Mouse (Mus musculus): ENCODE measurements around the gene Fibp. TPM values are rescaled to one million over a fixed set of nuclear protein-coding genes. Genes with fewer than 3 reads are reported as not detected.

The Fibp gene
- polyA plus RNA-seq, 2 experiments: 22.9 to 30.6 TPM

DNA sequence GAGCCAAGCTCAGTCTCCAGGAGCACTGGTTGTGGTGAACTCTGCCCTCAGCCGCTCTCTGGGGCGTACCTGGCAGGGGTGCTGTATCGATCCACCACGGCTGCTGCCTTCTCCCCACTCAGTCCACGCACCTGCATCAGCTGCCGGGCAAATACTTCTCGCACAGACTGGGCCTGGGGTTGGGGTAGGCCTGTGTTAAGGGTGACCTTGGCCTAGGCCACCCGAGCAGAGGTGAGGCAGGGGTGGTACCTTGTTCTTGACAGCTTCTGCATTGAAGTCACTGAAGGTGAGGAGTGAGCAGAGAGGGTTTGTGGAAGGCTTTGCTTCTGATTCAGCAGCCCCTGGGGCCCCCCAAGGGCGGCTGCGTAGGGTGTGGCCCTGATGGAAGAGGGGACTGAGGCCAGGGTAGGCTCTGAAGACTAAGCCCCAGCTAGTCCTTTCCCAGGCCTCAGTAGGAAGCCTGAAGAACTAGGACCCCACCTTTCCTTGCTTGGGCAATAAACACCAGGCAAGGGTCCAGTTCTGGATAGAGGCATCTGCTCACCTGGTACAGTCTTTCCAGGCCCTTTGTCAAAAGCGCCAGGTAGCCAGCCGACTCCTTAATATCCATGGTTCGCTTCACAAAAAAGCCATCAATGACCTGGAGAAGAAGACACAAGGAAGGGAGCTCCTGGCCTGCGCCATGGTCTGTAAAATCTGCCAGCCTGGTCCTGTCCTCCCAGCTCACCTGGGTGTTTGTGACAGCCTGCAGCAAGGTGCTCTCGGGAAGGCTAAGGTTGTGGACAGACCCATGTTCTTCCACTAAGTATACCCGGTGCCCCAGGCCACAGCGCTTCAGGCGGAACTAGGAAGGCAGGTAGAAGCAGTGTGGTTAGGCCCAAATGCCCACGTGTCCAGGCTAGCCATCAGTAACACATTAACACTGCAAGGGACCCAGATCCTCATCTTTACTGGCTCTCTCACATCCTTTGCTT, 23.3 kb downstream of the Fibp start:
- DNase-seq (ENCODE audit: low read depth in 3 of 3, low spot score in 3 of 3) (no peak), ATAC-seq (ENCODE audit: insufficient read depth) (no peak)
- Histone ChIP-seq H3K4me2 (ENCODE audit: low read depth) (no peak overlapping the region), H3K36me3 (replicated peaks; ENCODE audit: control insufficient read depth, insufficient read depth, low read depth) (peaks cover 3% of the 10 kb centered on the region), H3K27ac (no peak overlapping the region), H3K4me1 (replicated peaks; ENCODE audit: control insufficient read depth in 2 of 2, insufficient read depth in 2 of 2, low read length in 1 of 2) (peaks cover 11% of the 10 kb centered on the region in 2 experiments), H3K4me3 (ENCODE audit: insufficient read depth in 1 of 2, low read depth in 2 of 2, low read length in 2 of 2) (no peak overlapping the region), H3K27me3 (ENCODE audit: control insufficient read depth, insufficient read depth, low read length) (no peaks in the 10 kb centered on the region), H3K9me3 (ENCODE audit: control insufficient read depth, low read length) (no peaks in the 10 kb centered on the region), H3K9ac (replicated peaks) (no peak overlapping the region)
- WGBS (ENCODE audit: insufficient replicate concordance): 79% methylated on average over 19 of the region's 19 CpGs
- TF ChIP-seq EP300 (IDR thresholded peaks at IDR 0.05; ENCODE audit: low read depth) (no peak), CTCF (IDR thresholded peaks at IDR 0.05; ENCODE audit: low read depth) (no peak)

GRCm38 (mm10) chr19:5484496-5484895, 24.1 kb downstream of the Fibp start:
- Histone ChIP-seq H3K4me1 (replicated peaks; ENCODE audit: control insufficient read depth in 2 of 2, insufficient read depth in 2 of 2, low read length in 1 of 2) (peaks cover 12 to 17% of the 10 kb centered on the region in 2 experiments), H3K9me3 (ENCODE audit: control insufficient read depth, low read length) (no peaks in the 10 kb centered on the region), H3K27ac (no peak overlapping the region), H3K9ac (replicated peaks) (no peak overlapping the region), H3K4me3 (ENCODE audit: insufficient read depth in 1 of 2, low read depth in 2 of 2, low read length in 2 of 2) (no peak overlapping the region), H3K27me3 (ENCODE audit: control insufficient read depth, insufficient read depth, low read length) (no peaks in the 10 kb centered on the region), H3K4me2 (ENCODE audit: low read depth) (no peak overlapping the region), H3K36me3 (replicated peaks; ENCODE audit: control insufficient read depth, insufficient read depth, low read depth) (peaks cover 3% of the 10 kb centered on the region)
- ATAC-seq (ENCODE audit: insufficient read depth): no peak
- DNase-seq (ENCODE audit: low read depth in 3 of 3, low spot score in 3 of 3): no peak
- TF ChIP-seq EP300 (IDR thresholded peaks at IDR 0.05; ENCODE audit: low read depth): no peak
- TF ChIP-seq CTCF (IDR thresholded peaks at IDR 0.05; ENCODE audit: low read depth): no peak
- WGBS (ENCODE audit: insufficient replicate concordance): 78% methylated on average over 5 of the region's 5 CpGs

DNA sequence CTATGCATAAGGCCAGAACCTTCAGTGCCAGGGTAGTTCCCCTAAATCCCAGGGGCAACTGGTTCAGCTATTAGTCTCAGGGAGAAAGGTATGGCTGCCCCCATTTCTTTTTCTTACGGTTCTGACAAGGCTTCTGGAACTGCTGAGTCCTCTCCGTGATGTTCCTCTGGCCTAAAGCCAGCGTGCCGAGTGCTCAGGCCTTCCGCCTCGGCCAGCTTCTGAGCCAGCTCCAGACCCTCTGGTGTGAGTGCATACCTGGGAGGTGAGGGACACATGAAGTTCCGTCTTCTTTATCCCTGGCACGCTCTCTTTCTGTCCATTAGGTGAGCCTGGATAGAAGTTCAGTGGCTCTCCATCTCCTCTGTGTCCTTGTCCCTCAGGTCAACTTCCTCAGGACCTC, 25.0 kb downstream of the Fibp start:
- Histone ChIP-seq H3K9me3 (ENCODE audit: control insufficient read depth, low read length) (no peaks in the 10 kb centered on the region), H3K36me3 (replicated peaks; ENCODE audit: control insufficient read depth, insufficient read depth, low read depth) (peaks cover 3% of the 10 kb centered on the region), H3K4me3 (ENCODE audit: insufficient read depth in 1 of 2, low read depth in 2 of 2, low read length in 2 of 2) (no peak overlapping the region), H3K27ac (no peak overlapping the region), H3K4me2 (ENCODE audit: low read depth) (no peak overlapping the region), H3K4me1 (replicated peaks; ENCODE audit: control insufficient read depth in 2 of 2, insufficient read depth in 2 of 2, low read length in 1 of 2) (peaks cover 15 to 21% of the 10 kb centered on the region in 2 experiments), H3K27me3 (ENCODE audit: control insufficient read depth, insufficient read depth, low read length) (no peaks in the 10 kb centered on the region), H3K9ac (replicated peaks) (no peak overlapping the region)
- DNase-seq (ENCODE audit: low read depth in 3 of 3, low spot score in 3 of 3): no peak
- ATAC-seq (ENCODE audit: insufficient read depth): no peak
- 91% methylated on average over 8 of the region's 8 CpGs for WGBS (ENCODE audit: insufficient replicate concordance)
- no peak for TF ChIP-seq CTCF (IDR thresholded peaks at IDR 0.05; ENCODE audit: low read depth)
- TF ChIP-seq EP300 (IDR thresholded peaks at IDR 0.05; ENCODE audit: low read depth): no peak

- H3K4me3 ChIP-seq (ENCODE audit: insufficient read depth in 1 of 2, low read depth in 2 of 2, low read length in 2 of 2): no peak overlapping the region
- no peak overlapping the region for H3K9ac ChIP-seq (replicated peaks)
- H3K4me2 ChIP-seq (ENCODE audit: low read depth): no peak overlapping the region
- H3K9me3 ChIP-seq (ENCODE audit: control insufficient read depth, low read length): no peaks in the 10 kb centered on the region
- WGBS (ENCODE audit: insufficient replicate concordance): 84% methylated on average over 7 of the region's 7 CpGs
- no peak overlapping the region for H3K27ac ChIP-seq
- H3K36me3 ChIP-seq (replicated peaks; ENCODE audit: control insufficient read depth, insufficient read depth, low read depth): peaks cover 3% of the 10 kb centered on the region
- peaks cover 15 to 21% of the 10 kb centered on the region in 2 experiments for H3K4me1 ChIP-seq (replicated peaks; ENCODE audit: control insufficient read depth in 2 of 2, insufficient read depth in 2 of 2, low read length in 1 of 2)
- H3K27me3 ChIP-seq (ENCODE audit: control insufficient read depth, insufficient read depth, low read length): no peaks in the 10 kb centered on the region
- no peak for ATAC-seq (ENCODE audit: insufficient read depth)
- no peak for TF ChIP-seq CTCF (IDR thresholded peaks at IDR 0.05; ENCODE audit: low read depth)
- no peak for DNase-seq (ENCODE audit: low read depth in 3 of 3, low spot score in 3 of 3)
Observed at GRCm38 (mm10) chr19:5485821-5486220, 25.4 kb downstream of the Fibp start.

DNA sequence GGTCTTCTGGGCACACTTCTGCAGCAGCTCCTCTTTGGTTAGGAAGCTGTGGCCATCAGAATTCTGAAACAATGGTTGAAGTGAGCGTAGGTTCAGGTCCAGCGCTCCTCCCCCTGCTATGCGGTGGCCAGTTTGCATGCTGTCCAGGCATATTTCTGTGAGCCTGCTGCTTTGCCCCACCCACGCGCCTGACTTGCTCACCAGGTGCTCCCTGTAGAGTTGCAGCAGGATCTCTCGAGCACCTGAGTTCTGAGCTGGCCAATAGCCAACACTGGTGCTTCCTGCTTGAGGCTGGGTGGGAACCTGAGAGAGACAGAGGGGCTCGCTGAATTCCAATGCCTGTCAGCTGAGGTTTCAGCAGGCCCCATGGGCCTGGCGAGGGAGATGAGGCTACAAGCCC, 25.9 kb downstream of the Fibp start:
- Histone ChIP-seq H3K36me3 (replicated peaks; ENCODE audit: control insufficient read depth, insufficient read depth, low read depth) (peaks cover 3% of the 10 kb centered on the region), H3K4me3 (ENCODE audit: insufficient read depth in 1 of 2, low read depth in 2 of 2, low read length in 2 of 2) (no peak overlapping the region), H3K27me3 (ENCODE audit: control insufficient read depth, insufficient read depth, low read length) (no peaks in the 10 kb centered on the region), H3K9me3 (ENCODE audit: control insufficient read depth, low read length) (no peaks in the 10 kb centered on the region), H3K9ac (replicated peaks) (no peak overlapping the region), H3K27ac (no peak overlapping the region), H3K4me1 (replicated peaks; ENCODE audit: control insufficient read depth in 2 of 2, insufficient read depth in 2 of 2, low read length in 1 of 2) (peaks cover 15 to 21% of the 10 kb centered on the region in 2 experiments), H3K4me2 (ENCODE audit: low read depth) (no peak overlapping the region)
- no peak for TF ChIP-seq CTCF (IDR thresholded peaks at IDR 0.05; ENCODE audit: low read depth)
- TF ChIP-seq EP300 (IDR thresholded peaks at IDR 0.05; ENCODE audit: low read depth): no peak
- 79% methylated on average over 8 of the region's 8 CpGs for WGBS (ENCODE audit: insufficient replicate concordance)
- DNase-seq (ENCODE audit: low read depth in 3 of 3, low spot score in 3 of 3): no peak
- no peak for ATAC-seq (ENCODE audit: insufficient read depth)

Data from liver, embryonic 14.5 days (tissue).